Mouse (Mus musculus) right cerebral cortex, postnatal 25 days (tissue): ENCODE data around the gene Tmem14c.

Source experiments
- DNase-seq: peaks from one replicate; pipeline ENCODE4 v3.0.0; 2022

Gene Tmem14c

GRCm38 (mm10) chr13:41016797-41017405 is 809 bp downstream of the Tmem14c start:
- no peak for DNase-seq

- no peak for DNase-seq
These were observed 1.7 kb downstream of the Tmem14c start for GRCm38 (mm10) chr13:41017832-41018231.

DNA sequence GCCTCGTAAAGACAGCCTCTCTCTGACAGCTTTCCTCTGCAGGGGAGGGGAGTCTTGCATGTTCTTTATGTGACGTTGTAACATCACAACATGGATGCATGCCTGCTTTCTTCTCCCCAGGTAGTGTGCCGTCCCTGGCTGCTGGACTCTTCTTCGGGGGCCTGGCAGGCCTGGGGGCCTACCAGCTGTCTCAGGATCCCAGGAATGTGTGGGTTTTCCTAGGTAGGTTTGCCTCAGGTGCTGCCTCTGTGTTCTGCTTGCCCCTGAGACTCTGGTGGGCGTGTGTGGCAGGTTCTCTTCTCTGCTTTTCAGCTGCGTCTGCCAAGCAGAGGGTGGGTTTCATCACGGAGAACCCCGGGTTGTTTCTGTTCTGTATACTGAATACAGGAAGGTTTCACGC is 2.1 kb downstream of the Tmem14c start:
- no peak for DNase-seq

GRCm38 (mm10) chr13:41018756-41019591 is 2.9 kb downstream of the Tmem14c start:
- no peak for DNase-seq

GRCm38 (mm10) chr13:41020494-41020893 is 4.4 kb downstream of the Tmem14c start:
- no peak for DNase-seq

DNA sequence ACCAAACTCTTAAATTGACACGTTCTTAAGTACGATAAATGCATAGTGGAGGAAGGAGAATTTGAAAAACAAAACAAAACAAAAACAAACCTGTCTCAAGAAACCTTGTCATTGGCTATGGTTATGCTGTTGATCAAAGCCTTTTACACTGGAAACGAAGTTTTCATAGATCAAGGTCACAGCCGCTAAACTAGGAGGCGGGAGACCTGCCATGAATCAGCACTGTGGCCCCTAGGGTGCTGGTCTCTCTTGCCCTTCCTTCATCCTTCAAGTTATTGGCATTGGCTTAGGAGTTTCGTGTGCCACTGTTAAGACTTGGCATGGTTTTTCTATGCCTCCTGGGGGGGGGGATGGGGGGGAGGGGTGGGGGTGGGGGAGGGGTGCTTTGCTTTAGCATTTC is 5.5 kb downstream of the Tmem14c start:
- DNase-seq, result no peak

DNA sequence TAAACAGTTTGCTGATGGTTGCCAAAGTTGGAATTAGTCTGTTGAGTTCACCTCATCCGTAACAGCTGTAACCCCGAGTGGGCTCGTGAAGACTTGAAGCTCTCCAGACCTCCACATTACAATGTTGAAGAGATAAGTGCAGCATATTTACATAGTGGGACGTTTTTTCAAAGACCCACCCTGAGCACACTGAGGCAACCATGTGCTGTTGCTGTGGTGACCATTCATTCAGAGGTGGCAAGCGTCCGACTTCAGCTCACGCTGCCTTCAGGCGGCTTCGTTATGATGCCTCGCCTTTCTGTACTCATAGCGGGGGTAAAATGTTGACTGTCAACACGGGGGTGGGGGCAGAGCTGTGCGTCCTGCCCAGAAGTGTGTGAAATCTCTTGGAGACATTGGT is 6.0 kb downstream of the Tmem14c start:
- DNase-seq, result no peak

DNA sequence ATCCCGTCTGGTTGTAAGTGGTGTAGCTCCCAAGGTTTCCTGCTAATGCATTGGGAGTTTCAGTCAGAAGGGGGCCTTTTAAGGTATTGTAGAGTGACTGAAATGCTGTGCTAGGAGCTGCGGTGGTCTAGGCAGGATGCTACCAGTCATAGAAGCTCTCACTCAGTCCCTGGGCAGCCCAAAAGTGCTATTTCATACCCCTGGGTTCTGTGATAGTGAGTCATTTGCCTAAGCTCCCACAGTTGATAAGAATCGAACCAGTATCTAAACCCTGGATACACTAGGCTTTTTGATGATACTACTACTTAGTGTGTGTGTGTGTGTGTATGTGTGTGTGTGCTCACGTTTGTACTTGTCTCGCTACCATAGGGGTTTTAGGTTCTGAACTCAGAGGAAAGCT is 14.0 kb downstream of the Tmem14c start:
- no peak for DNase-seq

DNA sequence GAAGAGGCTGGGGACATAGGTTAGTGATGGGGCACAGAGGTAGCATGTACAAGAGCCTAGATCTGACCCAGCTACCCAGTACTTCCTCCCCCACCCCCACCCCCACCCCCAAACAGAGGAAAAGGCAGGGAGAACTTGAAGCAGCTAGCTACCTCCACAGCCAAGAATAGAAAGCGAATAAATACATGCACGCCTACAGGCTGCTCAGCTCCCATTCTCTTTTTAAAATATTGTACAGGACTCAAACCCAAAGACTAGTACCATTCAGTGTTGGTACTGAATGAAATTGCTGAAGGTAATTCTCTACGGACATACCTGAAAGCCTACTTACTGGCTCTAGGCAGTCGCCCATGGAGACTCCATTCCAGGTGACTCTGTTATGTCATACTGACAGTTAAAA is 26.4 kb downstream of the Tmem14c start:
- no peak for DNase-seq

- DNase-seq, result no peak
These were observed 29.8 kb downstream of the Tmem14c start for GRCm38 (mm10) chr13:41045901-41046300.

DNA sequence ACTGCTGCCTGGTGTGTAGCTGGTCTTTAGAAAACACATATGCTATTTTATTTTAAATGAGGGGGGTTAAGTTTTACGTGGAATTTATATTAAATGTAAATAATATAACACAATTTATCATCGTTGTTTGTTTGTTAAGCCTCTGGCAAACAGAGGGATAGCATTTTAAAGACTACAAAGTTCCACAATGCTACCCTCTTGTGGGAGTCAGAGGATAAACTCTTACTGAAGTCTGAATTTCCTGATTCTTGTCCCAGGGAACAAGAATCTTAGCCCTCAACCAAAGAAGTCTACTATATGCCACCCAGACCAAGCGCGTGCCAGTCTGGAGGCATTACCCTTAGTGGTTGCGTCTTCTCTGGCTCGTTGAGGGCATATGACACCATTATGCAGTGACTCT is 31.2 kb downstream of the Tmem14c start:
- no peak for DNase-seq

DNA sequence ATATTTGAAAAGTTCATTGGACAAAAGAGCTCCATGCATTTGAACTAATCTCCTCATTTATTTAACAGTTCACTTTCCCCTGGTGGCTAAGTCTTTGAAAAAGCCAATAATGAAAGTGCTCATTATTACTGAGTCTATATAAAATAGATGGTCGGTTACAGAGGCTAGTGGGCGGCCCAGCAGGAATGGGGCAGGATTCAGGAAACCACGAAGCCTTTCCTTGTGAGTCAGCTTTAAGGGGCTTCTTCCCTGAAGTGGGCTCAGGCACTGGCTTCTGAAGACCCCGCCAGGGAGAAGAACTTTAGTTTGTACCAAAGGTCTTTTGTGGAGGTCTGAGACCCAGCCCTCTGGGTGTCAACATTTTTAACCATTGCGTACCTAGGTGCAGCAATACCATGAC is 35.9 kb downstream of the Tmem14c start:
- DNase-seq, result no peak

DNA sequence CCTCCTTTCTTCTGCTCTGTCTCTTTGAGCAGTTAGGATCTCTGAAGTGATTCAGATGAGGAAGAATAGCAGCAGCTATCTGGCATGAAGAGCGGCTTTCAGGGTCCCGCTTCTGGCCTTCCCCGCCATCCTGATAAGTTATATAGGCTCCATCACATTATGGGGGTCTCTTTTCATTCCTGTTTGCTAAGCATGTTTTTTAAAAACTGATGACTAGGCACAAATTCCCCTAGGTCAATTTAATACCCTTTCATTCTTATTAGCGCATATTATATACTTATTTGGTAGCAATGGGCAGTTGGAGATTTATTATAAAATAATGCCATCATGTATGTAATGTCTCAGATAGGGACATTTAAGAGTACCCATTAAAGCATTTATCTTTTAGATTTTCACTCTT is 51.5 kb downstream of the Tmem14c start:
- no peak for DNase-seq

- no peak for DNase-seq
These were observed 55.5 kb downstream of the Tmem14c start for GRCm38 (mm10) chr13:41071617-41072016.
